Mouse (Mus musculus) A20 (cell line): ENCODE measurements around the gene Pcolce.
A peak's percentile ranks its signal among the peaks of the same experiment; 100 is the strongest.

Experiments used
- DNase-seq: peaks from one replicate; pipeline ENCODE4 v3.0.0-alpha.2; 2011; ENCODE audit warnings: low read depth, low spot score

Pcolce gene

DNA sequence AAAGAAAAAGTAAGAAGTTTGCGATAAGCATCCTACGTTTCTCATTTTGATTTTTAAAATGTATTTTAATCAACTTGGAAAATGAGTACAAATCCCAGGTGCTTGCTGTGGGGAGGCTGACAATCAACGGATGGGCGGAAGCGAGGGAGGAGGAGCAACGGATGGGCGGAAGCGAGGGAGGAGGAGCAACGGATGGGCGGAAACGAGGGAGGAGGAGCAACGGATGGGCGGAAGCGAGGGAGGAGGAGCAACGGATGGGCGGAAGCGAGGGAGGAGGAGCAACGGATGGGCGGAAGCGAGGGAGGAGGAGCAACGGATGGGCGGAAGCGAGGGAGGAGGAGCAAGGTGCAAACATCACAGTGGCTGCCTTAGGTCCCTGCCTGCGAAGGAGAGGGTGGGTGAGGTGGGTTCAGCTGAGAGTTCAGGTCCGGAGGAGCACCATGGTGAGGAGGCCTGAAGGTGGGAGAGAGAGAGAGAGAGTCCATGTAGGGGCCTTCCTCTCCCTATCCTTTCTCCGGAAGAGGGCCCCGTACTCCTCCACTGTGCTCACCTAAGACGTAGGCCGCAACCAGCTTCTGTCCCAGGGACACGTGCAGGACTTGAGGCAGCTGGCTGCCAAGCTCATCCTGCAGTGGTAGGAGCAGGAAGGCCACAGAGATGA, 16.9 kb downstream of the Pcolce start:
- DNase-seq, result peak; percentile 88

DNA sequence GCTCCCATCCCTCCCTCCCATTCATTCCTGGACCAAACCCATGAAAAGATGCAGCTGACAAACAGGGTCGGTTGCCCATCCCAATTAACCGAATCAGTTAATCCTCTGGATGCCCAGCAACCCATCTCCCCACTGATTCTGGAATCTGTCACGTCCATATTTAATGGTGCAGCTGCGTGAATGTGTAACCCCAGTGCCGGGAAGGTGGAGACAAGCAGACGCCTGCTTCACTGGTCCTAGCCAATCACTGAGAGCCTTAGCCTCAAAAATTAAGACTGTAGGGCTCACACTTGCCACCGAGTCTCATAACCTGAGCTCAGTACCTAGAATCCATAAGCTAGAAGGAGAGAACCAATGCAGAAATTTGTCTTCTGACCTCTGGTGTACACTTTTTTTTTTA, 17.7 kb downstream of the Pcolce start:
- DNase-seq, result peak; percentile 70

DNA sequence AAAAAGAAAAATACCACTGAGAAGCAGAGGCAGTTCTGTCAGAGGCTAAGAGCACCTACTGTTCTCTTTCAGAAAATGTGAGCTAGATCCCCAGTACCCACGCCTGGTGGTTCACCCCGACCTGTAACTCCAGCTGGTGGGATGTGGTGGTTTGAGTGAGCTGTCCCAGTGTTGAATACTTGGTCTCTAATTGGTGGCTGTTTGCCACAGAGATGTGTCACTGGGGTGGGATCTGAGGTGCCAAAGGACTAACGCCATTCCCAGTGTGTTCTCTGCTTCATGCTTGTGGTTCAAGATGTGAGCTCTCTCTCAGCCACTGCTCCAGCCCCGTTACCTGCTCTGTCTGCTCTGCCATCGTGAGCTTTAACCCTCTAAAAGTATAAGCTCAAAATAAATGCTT, 23.1 kb downstream of the Pcolce start:
- no peak for DNase-seq

DNA sequence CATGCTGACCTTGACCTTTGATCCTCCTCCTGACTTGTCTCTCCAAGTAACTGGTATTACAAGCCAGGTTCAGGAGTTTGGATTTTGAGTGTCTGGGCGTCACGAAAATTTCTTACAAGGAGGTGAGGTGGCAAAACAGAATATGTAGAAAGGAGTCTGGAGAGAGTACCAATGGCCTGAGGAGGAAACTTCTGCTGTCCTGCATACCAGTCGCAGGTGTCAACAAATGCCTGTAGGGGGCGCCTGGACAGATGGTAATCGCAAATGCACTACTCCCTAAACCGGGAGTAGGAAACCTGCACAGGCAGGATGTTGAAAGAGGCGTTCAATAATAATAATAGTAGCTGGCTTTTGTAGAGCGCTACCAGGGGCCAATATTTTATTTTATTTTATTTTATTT, 28.6 kb downstream of the Pcolce start:
- peak; percentile 61 for DNase-seq

DNA sequence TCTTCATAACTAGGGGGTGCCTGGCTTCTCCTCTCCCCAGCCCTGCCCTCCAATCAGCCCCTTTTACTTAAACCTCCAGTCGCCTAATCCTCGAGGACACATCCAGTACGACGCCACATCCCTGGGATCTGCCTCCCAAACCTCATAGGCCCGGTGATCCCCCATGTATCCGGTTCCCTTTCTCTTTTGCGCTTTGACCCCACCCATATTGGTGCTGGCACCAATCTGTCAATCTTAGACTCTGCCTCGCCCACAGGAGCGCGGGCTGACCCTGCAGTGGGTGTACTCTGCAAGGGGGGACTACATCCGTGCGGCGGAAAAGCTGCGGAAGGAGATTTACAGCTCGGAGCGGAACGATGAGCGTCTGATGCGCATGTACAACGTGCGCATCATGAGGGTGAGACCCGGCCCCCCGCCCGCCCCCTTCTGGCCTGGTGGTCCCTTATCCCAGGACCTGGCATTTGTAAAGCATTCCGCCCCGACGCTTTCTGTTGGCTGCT, 29.9 kb downstream of the Pcolce start:
- DNase-seq, result no peak

DNA sequence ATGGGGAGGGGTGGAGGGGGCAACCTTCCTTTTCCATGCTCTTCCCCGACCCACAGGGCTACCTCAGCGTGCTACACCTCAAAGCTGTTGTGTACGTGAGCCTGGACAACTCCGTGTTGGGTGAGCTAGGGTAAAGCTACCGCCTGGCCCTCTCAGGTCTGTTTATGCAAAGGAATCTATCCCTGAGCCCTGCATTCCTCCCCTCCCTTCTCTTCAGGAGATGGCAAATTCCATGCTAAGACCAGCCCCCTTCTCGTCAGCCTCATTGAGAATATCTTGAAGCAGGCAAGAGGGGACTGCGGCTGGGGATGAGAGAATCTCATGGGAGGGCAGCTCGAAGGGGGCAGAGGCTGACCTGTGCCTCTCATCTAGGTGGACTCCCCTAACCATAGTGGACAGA, 30.9 kb downstream of the Pcolce start:
- DNase-seq, result no peak

DNA sequence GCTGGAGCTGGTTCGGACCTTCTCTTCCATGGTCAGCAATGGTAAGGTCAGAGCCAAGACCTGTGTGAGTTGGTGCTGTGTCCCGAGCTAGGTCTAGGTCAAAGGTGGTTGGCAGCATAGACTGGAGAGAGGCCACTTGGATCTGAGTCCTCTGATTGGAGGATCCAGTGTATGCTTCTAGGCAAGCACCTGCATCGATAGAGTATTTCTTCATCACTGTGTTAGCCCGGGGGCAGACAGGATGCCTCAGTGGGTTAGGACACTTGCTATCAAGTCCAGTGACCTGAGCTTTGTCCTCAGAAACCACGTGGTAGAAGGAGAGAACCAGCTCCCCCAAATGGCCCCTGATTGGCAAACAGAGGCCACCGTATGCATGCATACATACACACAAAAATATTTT, 33.3 kb downstream of the Pcolce start:
- DNase-seq, result no peak

DNA sequence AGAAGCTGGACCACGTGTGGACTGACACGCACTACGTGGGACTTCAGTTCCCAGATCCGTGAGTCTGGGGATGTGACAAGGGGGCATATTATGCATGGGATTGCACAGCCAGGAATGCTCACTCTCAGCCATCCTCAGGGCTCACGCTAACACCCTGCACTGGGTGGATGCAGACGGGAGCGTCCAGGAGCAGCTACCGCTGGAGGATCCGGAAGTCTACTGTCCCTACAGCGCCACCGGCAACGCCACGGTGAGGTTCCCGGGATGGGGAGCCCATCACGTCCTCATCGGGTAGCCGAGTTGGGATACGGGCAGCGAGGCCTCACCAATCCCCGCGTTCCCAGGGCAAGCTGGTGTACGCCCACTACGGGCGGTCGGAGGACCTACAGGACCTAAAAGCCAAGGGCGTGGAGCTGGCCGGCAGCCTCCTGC, 39.1 kb downstream of the Pcolce start:
- no peak for DNase-seq

DNA sequence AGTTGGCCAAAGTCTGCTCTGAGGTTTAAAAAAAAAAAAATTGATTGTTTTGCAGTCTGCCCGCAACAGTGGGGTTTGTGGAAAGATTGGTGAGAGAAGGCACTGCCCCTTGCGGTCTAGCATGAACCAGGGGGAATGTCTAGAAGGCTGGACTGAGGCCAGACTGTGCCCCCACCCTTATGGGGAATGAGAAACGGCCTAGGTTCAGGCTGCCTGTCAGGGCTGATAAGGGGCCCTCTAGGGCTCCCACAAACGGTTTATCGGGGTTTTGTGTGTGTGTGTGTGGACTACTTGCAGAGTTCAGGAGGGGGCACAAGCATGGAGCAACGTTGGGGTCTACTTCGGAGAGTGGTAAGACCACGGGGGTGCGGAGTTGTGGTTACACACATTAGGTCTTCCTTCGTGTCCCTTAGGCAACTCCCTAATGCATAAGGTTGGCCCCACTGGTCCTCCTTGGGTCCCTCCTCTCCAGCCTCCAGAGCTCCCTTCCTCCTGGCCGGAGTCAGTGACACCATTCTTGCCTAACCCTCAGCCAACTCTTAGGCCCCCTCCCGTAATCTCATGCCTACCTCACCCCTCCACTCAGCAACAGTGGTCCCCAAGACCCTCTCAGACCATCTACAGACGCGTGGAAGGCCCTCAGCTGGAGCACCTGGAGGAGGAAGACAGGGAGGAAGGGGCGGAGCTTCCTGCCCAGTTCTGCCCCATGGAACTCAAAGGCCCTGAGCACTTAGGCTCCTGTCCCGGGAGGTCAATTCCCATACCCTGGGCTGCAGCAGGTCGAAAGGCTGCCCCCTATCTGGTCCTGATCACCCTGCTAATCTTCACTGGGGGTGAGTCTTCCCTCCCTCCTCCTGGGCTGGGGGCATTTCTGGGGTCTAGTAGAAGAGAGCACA, 42.6 kb downstream of the Pcolce start:
- DNase-seq, result no peak

DNA sequence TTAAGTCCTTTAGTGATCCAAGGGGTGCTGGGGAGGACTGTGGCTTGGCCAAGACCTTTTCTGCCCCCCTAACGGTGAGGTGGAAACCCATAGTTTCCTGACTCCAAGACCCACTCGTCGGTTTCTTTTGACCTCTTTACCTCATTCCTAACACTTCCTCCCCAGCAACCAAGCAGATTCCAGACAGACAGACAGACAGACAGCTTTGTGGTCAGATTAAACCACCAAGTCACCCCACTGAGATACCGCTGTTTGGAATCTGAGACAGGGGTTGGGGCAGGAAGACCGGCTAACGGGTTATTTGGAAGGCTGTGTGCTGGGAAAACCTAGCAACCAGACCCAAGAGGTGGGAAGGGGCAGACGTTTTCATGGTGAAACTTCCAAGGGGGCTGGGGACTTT, 43.4 kb downstream of the Pcolce start:
- DNase-seq, result no peak

DNA sequence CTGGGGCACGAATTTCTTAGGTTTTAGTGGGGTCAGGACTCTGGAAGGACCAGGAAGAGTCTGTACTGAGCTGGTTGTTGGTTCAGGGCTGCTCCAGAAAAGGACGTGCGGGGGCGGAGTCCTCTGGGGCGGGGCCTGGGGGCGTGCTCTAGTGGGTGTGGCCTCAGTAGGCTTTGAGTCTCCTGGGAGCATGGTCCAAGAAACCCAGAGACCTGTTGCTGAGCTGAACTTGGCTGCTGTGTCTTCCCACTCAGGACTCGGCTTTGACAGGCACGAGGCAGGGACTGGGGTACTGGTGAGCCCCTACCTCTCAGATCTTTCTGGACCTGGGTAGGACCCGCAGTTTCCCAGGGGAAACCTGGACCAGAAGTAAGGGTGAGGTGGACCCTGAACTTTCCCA, 43.9 kb downstream of the Pcolce start, which contains the start of gene Tfr2:
Tfr2 (plus strand) TSS at position 176 of the 400 bp plus-strand sequence.
- DNase-seq, result peak; percentile 78

DNA sequence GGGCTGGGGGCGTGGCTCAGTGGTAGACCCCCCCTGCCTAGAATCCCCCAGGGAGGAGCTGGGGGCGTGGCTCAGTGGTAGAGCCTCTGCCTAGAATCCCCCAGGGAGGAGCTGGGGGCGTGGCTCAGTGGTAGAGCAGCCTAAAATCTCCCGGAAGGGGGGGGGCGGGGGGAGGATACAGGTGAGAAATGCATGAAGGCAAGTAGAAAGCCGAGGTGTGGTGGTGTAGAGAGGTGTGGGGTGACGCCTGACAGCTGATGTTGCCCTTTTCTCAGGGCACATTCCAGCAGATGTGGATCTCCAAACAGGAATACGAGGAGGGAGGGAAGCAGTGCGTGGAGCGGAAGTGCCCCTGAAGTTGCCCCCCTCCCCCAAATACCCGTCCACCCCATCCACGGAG, 44.6 kb downstream of the Pcolce start:
- peak; percentile 66 for DNase-seq

DNA sequence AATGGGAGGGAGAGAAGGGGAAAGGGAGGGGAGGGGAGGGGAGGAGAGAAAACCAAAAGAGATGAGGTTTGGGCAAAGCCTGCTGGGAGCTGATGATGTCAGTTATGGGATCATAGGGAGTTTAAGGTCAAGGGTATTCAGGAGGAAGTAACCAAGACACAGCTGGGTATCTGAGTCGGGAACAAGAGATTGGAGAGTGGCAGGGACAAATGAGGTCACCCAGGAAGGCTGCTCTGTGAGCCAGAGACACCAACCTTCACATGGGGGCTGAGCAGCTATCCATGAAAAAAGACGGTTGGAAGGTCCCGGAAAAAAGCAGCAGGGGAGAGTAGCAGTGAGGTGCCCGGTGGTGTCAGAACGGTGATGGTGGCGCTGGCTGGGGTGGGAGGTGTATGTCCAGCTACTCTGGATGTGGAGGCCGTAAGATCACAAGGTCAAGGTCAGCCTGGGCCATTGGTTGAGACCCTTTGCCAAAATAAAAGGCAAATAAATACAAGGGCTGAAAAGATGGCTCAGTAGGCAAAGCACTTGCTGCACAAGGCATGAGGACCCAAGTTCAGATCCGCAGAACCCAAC, 45.3 kb downstream of the Pcolce start:
- no peak for DNase-seq

DNA sequence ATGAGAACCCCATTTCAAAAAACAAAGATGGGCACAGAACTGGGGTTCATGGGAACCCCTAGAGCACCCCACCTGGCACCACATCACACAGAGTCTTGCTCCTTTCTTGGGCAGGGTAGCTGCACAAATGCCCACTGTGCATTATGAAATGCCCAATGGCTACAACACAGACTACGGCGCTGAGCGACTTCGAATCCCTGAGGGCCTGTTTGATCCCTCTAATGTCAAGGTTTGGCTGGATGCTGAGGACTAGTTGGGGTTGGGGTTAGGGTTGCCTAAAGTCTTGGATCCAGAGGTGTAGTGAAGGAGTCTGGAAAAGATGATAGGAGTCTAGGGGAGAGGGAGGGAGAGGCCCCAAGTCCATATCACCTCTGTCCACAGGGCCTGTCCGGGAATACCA, 47.2 kb downstream of the Pcolce start:
- no peak for DNase-seq

DNA sequence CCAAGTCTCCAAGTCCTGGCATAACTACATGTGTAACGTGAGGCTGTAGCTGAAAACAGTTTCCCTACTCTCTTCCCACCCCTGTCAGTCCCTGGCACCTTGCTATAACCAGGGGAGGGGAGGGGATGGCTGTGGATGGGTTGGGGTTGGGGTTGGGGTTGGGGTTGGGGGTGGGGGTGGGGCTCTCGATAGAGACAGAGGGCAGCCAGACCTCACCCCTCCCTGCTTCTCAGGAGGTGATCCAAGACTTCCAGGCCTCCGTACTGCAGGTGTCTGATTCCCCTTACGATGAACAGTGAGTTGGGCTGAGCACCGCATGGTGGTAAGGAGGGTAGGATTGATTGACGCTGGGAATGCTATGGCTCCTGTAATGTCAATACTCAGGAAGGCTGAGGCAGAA, 47.8 kb downstream of the Pcolce start:
- DNase-seq, result no peak

DNA sequence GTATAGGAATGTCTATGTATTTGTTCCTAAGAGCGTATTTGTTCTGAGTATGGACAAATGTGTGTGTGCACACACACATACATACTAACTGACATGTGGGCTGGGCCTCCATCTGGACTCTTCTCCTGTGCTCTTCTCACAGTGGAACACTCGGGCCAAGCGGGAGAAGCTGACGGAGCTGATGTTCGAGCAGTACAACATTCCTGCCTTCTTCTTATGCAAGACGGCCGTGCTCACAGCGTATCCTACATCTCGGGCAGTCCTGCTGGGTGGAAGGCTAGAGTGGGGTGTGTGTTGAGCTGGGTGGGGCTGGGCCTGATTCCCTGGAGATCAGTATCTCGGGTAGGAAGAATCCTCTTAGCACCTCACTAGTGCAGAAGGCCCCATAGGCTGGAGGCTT, 50.6 kb downstream of the Pcolce start:
- no peak for DNase-seq

DNA sequence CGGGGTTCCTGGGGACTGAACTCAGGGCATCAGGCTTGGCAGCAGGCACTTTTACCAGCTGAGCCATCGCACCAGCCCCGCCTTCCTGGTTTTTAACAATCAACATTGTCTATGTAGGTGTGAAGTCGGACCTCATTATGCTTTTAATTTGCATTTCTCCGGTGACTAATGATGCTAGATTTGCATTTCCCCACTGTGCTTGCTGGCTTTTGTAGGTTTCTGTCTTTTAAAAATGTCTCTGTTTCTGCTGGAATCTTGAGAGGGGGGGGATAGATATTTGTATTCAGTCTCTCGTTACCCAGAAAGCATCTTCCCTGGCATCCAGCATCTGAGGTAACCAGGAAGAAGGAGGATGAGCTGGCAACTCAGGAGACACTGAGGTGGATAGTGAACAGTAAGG, 52.0 kb downstream of the Pcolce start:
- no peak for DNase-seq
